Mouse (Mus musculus): ENCODE data around the gene St3gal3.

DNA sequence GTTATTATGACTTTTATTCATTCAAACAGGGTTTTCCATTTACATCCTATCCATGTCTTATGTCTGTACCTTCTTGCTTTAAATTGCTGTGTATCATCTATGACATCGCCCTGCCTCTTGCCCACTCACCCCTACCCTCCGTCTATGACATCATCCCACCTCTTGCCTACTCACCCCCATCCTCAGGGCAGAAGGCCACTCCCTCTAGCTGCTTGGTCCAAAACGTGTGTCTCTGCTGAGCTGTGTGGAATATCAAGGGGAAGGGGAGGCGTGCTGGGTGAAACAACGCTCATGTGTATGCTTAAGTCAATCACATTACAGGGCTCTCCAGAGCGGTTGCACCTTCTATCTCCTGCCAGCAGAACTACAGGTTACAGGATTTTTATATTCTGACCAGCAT lies 38.6 kb downstream of the St3gal3 start:
- TF ChIP-seq CTCF (IDR thresholded peaks at IDR 0.05; ENCODE audit: low read depth, low read length): no peak
- TF ChIP-seq POLR2A (IDR thresholded peaks at IDR 0.05; ENCODE audit: extremely low read depth, insufficient read depth, low read length): no peak

All from liver, adult 2 months (tissue).